Mouse (Mus musculus) c-Kit-positive CD71-negative TER-119-negative erythroid progenitor cells, embryonic 14.5 days (primary cell): ENCODE measurements around the gene Sp2.

ENCODE experiments used
- DNase-seq: peaks from one replicate; pipeline ENCODE4 v3.0.0-alpha.2; 2013; ENCODE audit warnings: low read depth

Sp2 gene

GRCm38 (mm10) chr11:96995836-96996772, 13.3 kb upstream of the Sp2 start:
- DNase-seq, result no peak

GRCm38 (mm10) chr11:96995031-96995430, 12.3 kb upstream of the Sp2 start:
- no peak for DNase-seq

GRCm38 (mm10) chr11:96992722-96993311, 10.1 kb upstream of the Sp2 start:
- no peak for DNase-seq

- no peak for DNase-seq
These were observed 8.7 kb upstream of the Sp2 start for GRCm38 (mm10) chr11:96991501-96991900.

GRCm38 (mm10) chr11:96987873-96988655, 5.3 kb upstream of the Sp2 start:
- DNase-seq, result no peak

- DNase-seq, result no peak
These were observed 3.7 kb upstream of the Sp2 start for GRCm38 (mm10) chr11:96986463-96986862.

- no peak for DNase-seq
These were observed 2.1 kb upstream of the Sp2 start for GRCm38 (mm10) chr11:96984903-96985302.

- DNase-seq, result peak; percentile 62
These were observed 404 bp downstream of the Sp2 start for GRCm38 (mm10) chr11:96982355-96982754.

GRCm38 (mm10) chr11:96981461-96981860, 1.3 kb downstream of the Sp2 start:
- DNase-seq, result no peak

- no peak for DNase-seq
These were observed 2.7 kb downstream of the Sp2 start for GRCm38 (mm10) chr11:96980021-96980420.

GRCm38 (mm10) chr11:96979329-96979728, 3.4 kb downstream of the Sp2 start:
- no peak for DNase-seq

GRCm38 (mm10) chr11:96978401-96979246, 4.1 kb downstream of the Sp2 start:
- no peak for DNase-seq

- DNase-seq, result peak; percentile 100
These were observed 5.0 kb downstream of the Sp2 start for GRCm38 (mm10) chr11:96977606-96978400.

- peak; percentile 73 for DNase-seq
These were observed 5.7 kb downstream of the Sp2 start for GRCm38 (mm10) chr11:96976911-96977591.

- no peak for DNase-seq
These were observed 6.4 kb downstream of the Sp2 start for GRCm38 (mm10) chr11:96976379-96976687.

- no peak for DNase-seq
These were observed 7.0 kb downstream of the Sp2 start for GRCm38 (mm10) chr11:96975511-96976378.

- no peak for DNase-seq
These were observed 7.9 kb downstream of the Sp2 start for GRCm38 (mm10) chr11:96974813-96975212.

- DNase-seq, result no peak
These were observed 9.3 kb downstream of the Sp2 start for GRCm38 (mm10) chr11:96973426-96973964.

- no peak for DNase-seq
These were observed 9.9 kb downstream of the Sp2 start for GRCm38 (mm10) chr11:96972906-96973305.
